Mouse (Mus musculus): ENCODE results near the gene Apobec3.

GRCm38 (mm10) chr15:79905211-79905610 lies 13.8 kb downstream of the Apobec3 start:
- TF ChIP-seq POLR2A (IDR thresholded peaks at IDR 0.05; ENCODE audit: insufficient read depth, low read length) (no peak), EP300 (IDR thresholded peaks at IDR 0.05; ENCODE audit: insufficient read depth, low read depth, low read length) (no peak), CTCF (IDR thresholded peaks at IDR 0.05; ENCODE audit: low read depth, low read length) (no peak)

All from ES-Bruce4 (cell line).